Mouse (Mus musculus) erythroblast, embryonic 14.5 days (primary cell): ENCODE results near the gene Fgf7. TPM values are rescaled to one million over a fixed set of nuclear protein-coding genes. Genes with fewer than 3 reads are reported as not detected.

Experiments used
- H3K27me3 ChIP-seq: 2 replicates; pipeline ENCODE4 v1.6.1; 2012; ENCODE audit warnings: inconsistent platforms; ENCODE audit not compliant: control insufficient read depth
- H3K36me3 ChIP-seq: 2 replicates; pipeline ENCODE4 v1.6.1; 2012; ENCODE audit warnings: mild to moderate bottlenecking, inconsistent platforms; ENCODE audit not compliant: control insufficient read depth
- H3K4me1 ChIP-seq: 2 replicates; pipeline ENCODE4 v1.6.1; 2012; ENCODE audit warnings: inconsistent platforms; ENCODE audit not compliant: control insufficient read depth
- H3K4me3 ChIP-seq: replicated peaks from 2 replicates; pipeline ENCODE3; 2012; ENCODE audit warnings: moderate library complexity, mild to moderate bottlenecking, inconsistent platforms
- H3K9me3 ChIP-seq: 2 replicates; pipeline ENCODE4 v1.6.1; 2012; ENCODE audit warnings: low read length, inconsistent platforms, mixed read lengths; ENCODE audit not compliant: control insufficient read depth
- GATA1 ChIP-seq: IDR thresholded peaks from 2 replicates; pipeline ENCODE4 v1.6.1; 2012; ENCODE audit warnings: low read length, inconsistent platforms, mixed read lengths
- TAL1 ChIP-seq: IDR thresholded peaks from 3 replicates; pipeline ENCODE4 v1.6.1; 2012; ENCODE audit warnings: low read length, inconsistent platforms, mixed read lengths
- polyA plus RNA-seq: library from polyadenylated mRNA; stranded (reverse); fragments of >175 nt; gene quantifications from 2 replicates; pipeline ENCODE4 v1.2.3, GENCODE M21; 2012

Fgf7 gene
- not detected in 2 replicates for polyA plus RNA-seq

DNA sequence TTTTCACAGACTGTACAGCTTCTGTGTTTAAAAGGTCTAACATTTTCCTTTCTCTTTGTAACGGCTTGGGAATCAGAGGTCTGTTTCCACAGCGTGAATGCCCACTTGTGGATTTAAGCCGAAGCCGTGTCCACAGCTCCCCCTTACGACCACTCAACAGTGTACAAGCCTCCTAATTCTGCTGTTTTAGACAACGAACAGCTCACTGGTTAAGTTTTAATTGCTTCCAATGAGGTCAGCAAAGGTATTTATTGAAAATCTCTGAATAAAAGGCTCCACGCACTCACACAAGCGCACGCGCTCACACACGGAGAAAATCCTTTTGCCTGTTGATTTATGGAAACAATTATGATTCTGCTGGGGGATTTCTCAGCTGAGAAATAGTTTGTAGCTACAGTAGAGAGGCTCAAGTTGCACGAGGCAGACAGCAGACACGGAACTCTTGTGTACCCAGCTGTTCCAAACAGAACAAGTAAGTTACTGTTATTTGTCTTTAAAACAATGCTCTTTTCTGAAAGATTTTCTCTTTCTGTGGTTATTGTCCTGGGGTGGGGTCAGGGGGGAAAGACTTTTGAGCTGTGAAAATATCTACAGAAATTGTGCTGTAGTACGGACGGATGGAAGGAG, at the start of gene Fgf7:
Gene Fgf7 (plus strand): TSS at position 280 of the 627 bp plus-strand sequence.
- Histone ChIP-seq H3K36me3 (no peaks in the 10 kb centered on the region), H3K27me3 (no peaks in the 10 kb centered on the region), H3K4me1 (no peaks in the 10 kb centered on the region), H3K4me3 (no peak within 1 kb of the TSS), H3K9me3 (no peaks in the 10 kb centered on the region)
- TF ChIP-seq TAL1: no peak
- no peak for TF ChIP-seq GATA1

DNA sequence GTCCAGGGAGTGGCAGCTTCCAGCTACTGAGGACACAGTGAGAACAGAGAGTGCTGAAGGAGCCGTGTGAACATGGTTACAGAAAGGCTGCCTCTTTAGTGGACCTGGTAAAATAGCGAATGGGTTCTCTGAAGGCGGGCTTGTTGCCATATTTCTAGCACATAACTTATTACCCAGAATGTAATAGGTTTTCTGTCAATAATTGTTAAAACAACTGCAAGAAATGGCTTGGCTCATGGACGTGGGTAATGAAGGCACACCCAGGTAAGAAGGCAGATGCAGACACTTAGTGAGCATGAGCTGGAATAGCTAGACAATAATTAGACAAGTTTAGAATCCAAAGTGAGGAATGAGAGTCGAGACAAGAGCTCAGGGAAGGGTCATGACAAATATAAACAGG, 32.2 kb upstream of the Fgf7 start:
- no peaks in the 10 kb centered on the region; the same call in 1 of the 2 replicates for H3K4me1 ChIP-seq
- TF ChIP-seq TAL1 (no peak), GATA1 (no peak)
- no peaks in the 10 kb centered on the region for H3K9me3 ChIP-seq

DNA sequence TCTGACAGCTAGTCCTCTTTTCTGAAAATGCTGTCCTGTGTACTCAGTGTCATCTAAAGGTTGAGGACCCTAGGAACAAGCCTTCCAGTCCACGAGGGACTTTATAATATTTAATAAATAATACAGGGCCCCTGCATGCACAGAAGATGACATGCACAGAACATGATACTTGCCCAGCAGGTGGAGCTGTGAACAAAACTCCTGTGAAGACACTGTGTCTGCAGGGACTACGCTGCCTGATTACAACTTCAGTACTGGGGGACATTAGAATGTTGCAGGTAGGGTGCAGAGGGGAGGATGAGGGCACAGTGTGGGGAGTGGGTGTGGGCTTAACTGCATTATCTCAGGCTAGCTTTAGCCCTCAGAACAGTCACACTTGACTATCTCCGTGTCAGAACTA, 28.4 kb upstream of the Fgf7 start:
- H3K27me3 ChIP-seq: no peaks in the 10 kb centered on the region
- H3K4me1 ChIP-seq: no peaks in the 10 kb centered on the region; the same call in 1 of the 2 replicates
- TF ChIP-seq GATA1 (no peak), TAL1 (no peak)
- H3K4me3 ChIP-seq: no peak overlapping the region
- H3K36me3 ChIP-seq: no peaks in the 10 kb centered on the region
- H3K9me3 ChIP-seq: no peaks in the 10 kb centered on the region

More for the DNA sequence above, 32.2 kb upstream of the Fgf7 start:
- H3K4me3 ChIP-seq: no peak overlapping the region
- H3K27me3 ChIP-seq: no peaks in the 10 kb centered on the region
- H3K36me3 ChIP-seq: no peaks in the 10 kb centered on the region

DNA sequence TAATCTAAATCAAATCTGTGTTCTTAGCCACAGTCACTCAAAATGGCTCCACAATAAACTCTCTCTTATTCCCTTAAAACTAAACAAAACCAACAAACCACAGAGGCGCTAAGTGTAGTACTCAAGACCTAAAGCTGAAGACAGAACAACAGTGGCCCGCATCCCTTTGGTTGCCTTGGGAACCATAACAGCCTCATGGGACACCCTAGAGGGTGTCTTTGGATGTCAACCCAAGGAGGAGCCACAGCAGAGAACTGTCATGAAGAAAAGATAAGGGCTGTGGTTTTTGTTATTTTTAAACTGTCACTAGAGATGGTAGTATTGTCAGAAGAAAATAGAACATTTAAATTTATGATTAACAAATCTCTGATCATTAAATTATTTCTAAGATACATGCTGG, 27.7 kb upstream of the Fgf7 start:
- no peak overlapping the region for H3K4me3 ChIP-seq
- H3K27me3 ChIP-seq: no peaks in the 10 kb centered on the region
- H3K36me3 ChIP-seq: no peaks in the 10 kb centered on the region
- H3K9me3 ChIP-seq: no peaks in the 10 kb centered on the region
- TF ChIP-seq GATA1 (no peak), TAL1 (no peak)
- no peaks in the 10 kb centered on the region; the same call in 1 of the 2 replicates for H3K4me1 ChIP-seq

DNA sequence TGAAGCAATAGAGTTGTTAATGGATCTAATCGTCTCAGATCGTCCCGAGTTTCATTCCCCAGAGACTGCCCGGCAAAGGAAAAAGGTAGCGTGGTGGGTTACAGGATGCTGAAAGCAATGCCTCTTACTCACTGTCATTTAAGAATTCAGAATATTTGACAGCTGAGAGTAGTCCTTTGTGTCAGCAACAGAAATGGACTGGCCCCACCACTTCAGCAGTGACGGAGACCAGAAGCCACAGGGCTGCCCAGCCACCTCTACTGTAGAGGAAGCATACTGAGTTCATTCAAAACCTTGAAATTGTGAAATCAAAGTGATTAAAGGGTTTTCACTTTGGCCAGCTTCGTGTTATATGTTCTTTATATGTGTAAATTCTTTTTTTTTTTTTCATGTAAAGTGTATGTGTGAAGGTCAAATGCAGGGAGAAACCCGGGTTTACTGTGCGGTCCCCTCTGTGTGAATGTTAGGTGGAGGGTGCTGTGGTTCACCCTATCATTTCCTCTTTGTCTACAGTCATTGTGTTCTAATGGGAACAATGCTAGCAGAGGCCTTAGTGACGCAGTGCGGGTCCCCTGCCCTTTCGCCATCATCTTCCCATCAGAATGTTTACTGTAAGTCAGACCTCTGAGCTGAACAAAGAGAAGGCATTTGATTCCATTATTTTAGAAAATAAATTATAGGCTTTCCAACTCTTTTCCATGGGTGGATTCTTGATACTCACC, 19.3 kb upstream of the Fgf7 start:
- H3K36me3 ChIP-seq: no peaks in the 10 kb centered on the region
- no peaks in the 10 kb centered on the region for H3K9me3 ChIP-seq
- no peaks in the 10 kb centered on the region for H3K4me1 ChIP-seq
- TF ChIP-seq GATA1 (no peak), TAL1 (no peak)
- no peak overlapping the region for H3K4me3 ChIP-seq
- H3K27me3 ChIP-seq: no peaks in the 10 kb centered on the region

DNA sequence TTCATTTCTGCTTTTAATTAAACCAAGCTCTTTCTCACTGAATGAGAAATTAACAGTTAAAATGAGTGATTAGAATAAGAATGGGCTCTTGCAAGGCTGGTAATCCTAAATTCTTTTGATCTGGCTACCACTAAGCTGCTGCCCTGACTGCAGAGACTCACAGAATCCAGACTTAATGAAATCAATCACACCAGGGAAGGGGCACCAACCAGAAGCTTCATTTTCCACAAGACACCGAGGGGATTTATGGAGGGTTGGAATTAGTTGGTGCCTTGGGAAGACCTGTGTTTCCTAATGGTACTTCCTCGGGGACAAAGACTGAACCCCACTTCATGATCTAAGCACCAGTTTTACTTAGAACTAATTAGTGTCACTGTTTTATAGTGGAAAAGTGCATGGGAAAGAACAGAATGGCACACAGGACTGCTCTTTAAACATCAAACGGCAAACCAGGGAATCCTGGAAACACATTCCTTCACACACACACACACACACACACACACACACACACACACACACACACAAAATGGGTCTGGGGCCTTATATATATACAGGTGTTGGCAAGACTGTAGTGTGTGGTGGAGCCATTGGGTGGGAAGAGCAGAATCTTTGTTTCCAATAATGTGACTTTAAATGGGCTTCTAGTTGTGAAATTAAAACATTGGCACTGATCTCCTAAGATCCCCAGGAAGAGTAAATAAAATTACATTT, 18.5 kb upstream of the Fgf7 start:
- H3K4me1 ChIP-seq: no peaks in the 10 kb centered on the region
- no peaks in the 10 kb centered on the region for H3K9me3 ChIP-seq
- no peaks in the 10 kb centered on the region for H3K27me3 ChIP-seq
- no peaks in the 10 kb centered on the region for H3K36me3 ChIP-seq
- TF ChIP-seq GATA1: no peak
- no peak for TF ChIP-seq TAL1
- no peak overlapping the region for H3K4me3 ChIP-seq

DNA sequence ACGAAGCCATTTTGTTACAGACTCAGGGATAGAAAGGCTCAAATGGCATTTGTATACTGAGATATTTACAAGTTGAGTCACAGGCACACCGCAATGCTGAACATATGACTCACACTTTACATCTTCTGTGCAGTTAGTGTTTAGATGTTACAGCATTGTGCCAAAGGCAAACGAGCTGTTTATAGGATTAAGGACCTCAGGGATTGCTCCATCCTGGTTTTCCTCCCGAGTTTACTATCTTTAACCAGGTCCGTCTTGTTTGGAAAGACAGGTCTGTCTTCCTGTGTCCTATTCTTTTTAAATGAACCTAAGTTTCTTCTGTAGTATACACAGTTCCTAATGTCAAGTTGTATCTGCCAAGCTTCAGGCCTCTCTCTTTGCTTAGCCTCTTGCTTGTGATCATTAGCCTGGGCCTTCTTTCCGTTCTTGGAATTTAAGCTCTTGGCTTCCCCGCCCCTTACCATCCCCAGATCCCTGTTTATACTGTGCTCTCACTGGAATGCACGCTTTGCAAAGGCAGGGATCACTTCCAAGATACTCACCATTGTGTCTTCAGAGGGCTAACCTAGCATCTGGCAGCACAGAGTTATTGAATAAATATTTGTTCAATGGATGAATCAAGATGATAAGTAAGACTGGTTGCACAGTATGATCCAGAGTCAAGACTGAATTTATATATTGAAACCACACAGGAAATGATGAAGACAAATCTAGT, 3.1 kb upstream of the Fgf7 start:
- Histone ChIP-seq H3K27me3 (no peaks in the 10 kb centered on the region), H3K36me3 (no peaks in the 10 kb centered on the region)
- TF ChIP-seq GATA1 (no peak), TAL1 (no peak)

DNA sequence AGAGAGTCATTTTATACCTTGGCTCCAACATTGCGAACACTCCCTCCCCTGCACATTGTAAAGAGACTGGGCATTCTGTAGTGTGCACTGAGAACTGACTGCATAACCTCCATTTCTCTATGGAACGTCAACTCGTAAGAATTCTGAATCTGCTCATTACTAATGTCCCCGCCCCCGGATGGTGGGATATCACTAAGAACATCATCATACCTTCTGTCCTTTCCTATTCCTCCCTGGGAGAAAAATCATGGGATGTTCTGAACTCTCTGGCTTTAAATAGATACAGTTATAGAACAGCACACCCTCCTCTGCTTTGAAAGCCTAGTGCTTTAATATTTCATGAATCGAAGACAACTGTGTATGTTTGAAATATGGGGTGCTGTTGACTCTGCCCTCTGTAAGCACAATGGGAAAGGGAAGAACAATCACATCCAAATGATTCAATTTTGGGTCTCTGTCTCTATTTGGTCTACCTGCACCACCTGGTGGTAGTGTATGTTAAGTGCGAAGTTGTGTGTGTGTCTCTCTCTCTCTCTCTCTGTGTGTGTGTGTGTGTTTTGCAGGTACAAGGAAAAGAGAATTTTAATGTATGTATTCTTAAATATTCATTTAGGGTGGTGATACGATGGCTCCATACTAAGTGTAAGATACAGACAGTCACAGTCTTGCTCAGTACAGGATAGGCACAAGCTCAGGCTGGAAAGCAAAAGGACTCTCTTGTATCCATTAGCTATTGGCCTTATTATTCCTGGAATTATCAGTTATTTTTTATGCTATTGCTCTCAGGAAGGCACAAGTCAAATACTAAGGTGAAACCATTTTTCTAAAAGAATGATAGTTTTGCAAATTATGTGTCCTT, 1.1 kb upstream of the Fgf7 start:
- no peaks in the 10 kb centered on the region for H3K27me3 ChIP-seq
- no peaks in the 10 kb centered on the region for H3K4me1 ChIP-seq
- no peaks in the 10 kb centered on the region for H3K9me3 ChIP-seq
- H3K36me3 ChIP-seq: no peaks in the 10 kb centered on the region
- no peak overlapping the region for H3K4me3 ChIP-seq
- TF ChIP-seq GATA1 (no peak), TAL1 (no peak)

More for the DNA sequence above, 3.1 kb upstream of the Fgf7 start:
- no peaks in the 10 kb centered on the region for H3K4me1 ChIP-seq
- H3K9me3 ChIP-seq: no peaks in the 10 kb centered on the region
- H3K4me3 ChIP-seq: no peak overlapping the region
